Mouse (Mus musculus): Measurements from ENCODE around the gene Mrc2. TPM values are rescaled to one million over a fixed set of nuclear protein-coding genes. Genes with fewer than 3 reads are reported as not detected.
A peak's percentile ranks its signal among the peaks of the same experiment; 100 is the strongest.

The Mrc2 gene
- polyA plus RNA-seq, 1 experiment from 2014 or later = 9.5 TPM

DNA sequence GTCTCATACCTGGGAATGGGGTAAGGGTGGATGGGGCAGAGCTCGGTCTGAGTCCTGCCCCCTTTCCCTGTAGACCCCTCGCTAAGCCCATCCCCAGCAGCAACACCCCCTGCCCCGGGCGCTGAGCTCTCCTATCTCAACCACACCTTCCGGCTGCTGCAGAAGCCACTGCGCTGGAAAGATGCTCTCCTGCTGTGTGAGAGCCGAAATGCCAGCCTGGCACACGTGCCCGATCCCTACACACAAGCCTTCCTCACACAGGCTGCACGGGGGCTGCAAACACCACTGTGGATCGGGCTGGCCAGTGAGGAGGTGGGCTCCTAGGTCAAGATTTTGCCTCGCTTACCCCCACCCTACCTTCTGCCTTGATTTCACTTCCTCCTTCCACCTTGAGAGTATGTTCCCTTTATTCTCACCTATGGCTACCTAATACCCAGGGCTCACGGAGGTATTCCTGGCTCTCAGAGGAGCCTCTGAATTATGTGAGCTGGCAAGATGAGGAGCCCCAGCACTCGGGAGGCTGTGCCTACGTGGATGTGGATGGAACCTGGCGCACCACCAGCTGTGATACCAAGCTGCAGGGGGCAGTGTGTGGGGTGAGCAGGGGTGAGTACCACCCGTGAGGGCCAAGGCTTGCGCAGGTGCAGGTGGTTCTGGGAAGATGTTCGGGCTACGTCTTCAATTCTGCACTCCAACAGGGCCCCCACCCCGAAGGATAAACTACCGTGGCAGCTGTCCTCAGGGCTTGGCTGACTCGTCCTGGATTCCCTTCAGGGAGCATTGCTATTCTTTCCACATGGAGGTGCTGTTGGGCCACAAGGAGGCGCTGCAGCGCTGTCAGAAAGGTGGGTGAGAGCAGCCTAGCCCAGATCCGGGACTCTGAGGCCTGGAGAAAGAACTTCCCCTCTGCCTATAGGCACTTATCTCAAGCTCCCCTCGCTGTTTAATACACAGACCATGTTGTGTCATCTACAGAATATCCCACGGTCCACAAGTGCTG is 55.0 kb downstream of the Mrc2 start:
- no peak overlapping the region for H3K4me2 ChIP-seq (ENCODE audit: low read depth, low read length)
- DNase-seq (ENCODE audit: low spot score) = peak; percentile 82
- H3K4me3 ChIP-seq (ENCODE audit: low read depth, low read length) = no peak overlapping the region
- no peak overlapping the region for H3K27ac ChIP-seq (replicated peaks; ENCODE audit: low read depth, low read length)
- H3K9ac ChIP-seq (replicated peaks; ENCODE audit: low read length) = no peak overlapping the region
- peak; percentile 34 for ATAC-seq (replicated peaks; ENCODE audit: insufficient number of reproducible peaks, low FRiP score, low TSS enrichment, low read depth)
- no peaks in the 10 kb centered on the region; the same call in none of the 2 replicates for H3K36me3 ChIP-seq (replicated peaks; ENCODE audit: control insufficient read depth, insufficient read depth, low read depth, low read length)
- 65% methylated on average over 28 of the region's 28 CpGs for WGBS
- H3K27me3 ChIP-seq (ENCODE audit: control insufficient read depth, insufficient read depth, low read length) = no peaks in the 10 kb centered on the region
- no peaks in the 10 kb centered on the region for H3K9me3 ChIP-seq (replicated peaks; ENCODE audit: control insufficient read depth, low read length)
- H3K4me1 ChIP-seq (ENCODE audit: control insufficient read depth, insufficient read depth, low read length) = no peaks in the 10 kb centered on the region

DNA sequence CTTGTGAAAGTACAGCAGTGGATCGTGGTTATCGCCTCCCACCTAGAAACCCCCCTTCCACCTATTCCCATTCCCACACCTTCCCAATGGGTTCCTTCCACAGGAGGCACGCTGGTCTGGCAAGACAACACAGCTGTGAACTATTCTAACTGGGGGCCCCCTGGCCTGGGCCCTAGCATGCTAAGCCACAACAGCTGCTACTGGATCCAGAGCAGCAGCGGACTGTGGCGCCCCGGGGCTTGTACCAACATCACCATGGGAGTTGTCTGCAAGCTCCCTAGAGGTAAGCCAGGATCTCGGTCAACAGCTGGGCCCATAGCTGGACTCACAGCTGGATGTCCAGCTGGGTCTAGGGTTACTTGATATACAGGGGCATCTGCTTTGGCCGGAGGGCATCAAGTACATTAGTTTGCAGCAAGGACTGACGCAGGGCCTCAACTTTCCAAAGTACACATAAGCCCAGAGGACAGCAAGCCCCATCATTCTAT is 56.1 kb downstream of the Mrc2 start:
- H3K9ac ChIP-seq (replicated peaks; ENCODE audit: low read length) = no peak overlapping the region
- no peak overlapping the region for H3K4me3 ChIP-seq (ENCODE audit: low read depth, low read length)
- H3K4me1 ChIP-seq (ENCODE audit: control insufficient read depth, insufficient read depth, low read length) = no peaks in the 10 kb centered on the region
- ATAC-seq (replicated peaks; ENCODE audit: insufficient number of reproducible peaks, low FRiP score, low TSS enrichment, low read depth) (no peak), DNase-seq (ENCODE audit: low spot score) (no peak)
- H3K9me3 ChIP-seq (replicated peaks; ENCODE audit: control insufficient read depth, low read length) = no peaks in the 10 kb centered on the region
- no peak overlapping the region for H3K27ac ChIP-seq (replicated peaks; ENCODE audit: low read depth, low read length)
- H3K4me2 ChIP-seq (ENCODE audit: low read depth, low read length) = no peak overlapping the region
- H3K27me3 ChIP-seq (ENCODE audit: control insufficient read depth, insufficient read depth, low read length) = no peaks in the 10 kb centered on the region
- no peaks in the 10 kb centered on the region; the same call in none of the 2 replicates for H3K36me3 ChIP-seq (replicated peaks; ENCODE audit: control insufficient read depth, insufficient read depth, low read depth, low read length)
- 89% methylated on average over 9 of the region's 9 CpGs for WGBS

DNA sequence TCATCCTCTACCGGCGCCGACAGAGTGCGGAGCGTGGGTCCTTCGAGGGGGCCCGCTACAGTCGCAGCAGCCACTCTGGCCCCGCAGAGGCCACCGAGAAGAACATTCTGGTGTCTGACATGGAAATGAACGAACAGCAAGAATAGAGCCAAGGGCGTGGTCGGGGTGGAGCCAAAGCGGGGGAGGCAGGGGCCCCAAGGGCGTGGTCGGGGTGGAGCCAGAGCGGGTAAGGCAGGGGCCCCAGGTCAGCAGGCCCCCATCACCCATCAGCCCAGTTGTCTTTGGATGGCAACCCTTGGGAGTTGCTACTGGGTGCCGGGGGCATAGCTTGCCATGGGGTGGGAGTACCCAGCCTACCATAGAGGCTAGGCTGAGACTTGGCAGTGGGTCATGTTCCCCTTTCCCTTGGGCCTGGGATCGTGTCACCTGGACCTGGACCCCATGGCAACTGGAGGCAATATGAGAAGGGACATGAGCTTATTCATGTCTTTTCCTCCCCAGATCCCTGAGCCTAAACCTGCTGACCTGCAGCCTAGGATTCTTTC is 57.4 kb downstream of the Mrc2 start:
- WGBS = 93% methylated on average over 19 of the region's 19 CpGs
- H3K27ac ChIP-seq (replicated peaks; ENCODE audit: low read depth, low read length) = no peak overlapping the region

DNA sequence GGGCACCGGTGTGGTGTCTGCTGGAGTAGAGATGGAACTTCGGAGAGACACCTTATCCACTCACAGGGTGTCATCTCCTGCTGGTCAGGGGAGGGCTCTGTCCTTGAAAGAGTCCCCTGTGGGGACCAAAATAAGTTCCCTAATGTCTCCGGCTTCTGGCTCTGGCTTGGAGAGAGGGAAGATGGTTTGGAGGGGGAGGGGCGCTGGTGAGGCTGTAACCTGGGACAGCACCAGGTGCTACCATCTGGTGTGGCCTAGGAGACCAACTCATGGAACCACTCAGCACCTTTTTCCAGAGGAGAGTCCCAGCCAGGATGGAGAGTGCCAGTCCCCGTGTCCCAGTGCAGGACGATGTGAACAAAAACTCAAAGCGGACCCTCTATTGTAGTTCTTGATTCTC is 58.2 kb downstream of the Mrc2 start:
- ATAC-seq (replicated peaks; ENCODE audit: insufficient number of reproducible peaks, low FRiP score, low TSS enrichment, low read depth) (no peak), DNase-seq (ENCODE audit: low spot score) (no peak)
- H3K27ac ChIP-seq (replicated peaks; ENCODE audit: low read depth, low read length) = no peak overlapping the region
- H3K4me3 ChIP-seq (ENCODE audit: low read depth, low read length) = no peak overlapping the region
- H3K9ac ChIP-seq (replicated peaks; ENCODE audit: low read length) = no peak overlapping the region
- no peaks in the 10 kb centered on the region for H3K9me3 ChIP-seq (replicated peaks; ENCODE audit: control insufficient read depth, low read length)
- WGBS = 90% methylated on average over 7 of the region's 7 CpGs
- H3K36me3 ChIP-seq (replicated peaks; ENCODE audit: control insufficient read depth, insufficient read depth, low read depth, low read length) = no peaks in the 10 kb centered on the region; the same call in none of the 2 replicates
- no peaks in the 10 kb centered on the region for H3K4me1 ChIP-seq (ENCODE audit: control insufficient read depth, insufficient read depth, low read length)
- no peak overlapping the region for H3K4me2 ChIP-seq (ENCODE audit: low read depth, low read length)
- H3K27me3 ChIP-seq (ENCODE audit: control insufficient read depth, insufficient read depth, low read length) = no peaks in the 10 kb centered on the region

More for the DNA sequence above, 57.4 kb downstream of the Mrc2 start:
- H3K9me3 ChIP-seq (replicated peaks; ENCODE audit: control insufficient read depth, low read length) = no peaks in the 10 kb centered on the region
- DNase-seq (ENCODE audit: low spot score) (no peak), ATAC-seq (replicated peaks; ENCODE audit: insufficient number of reproducible peaks, low FRiP score, low TSS enrichment, low read depth) (no peak)
- no peaks in the 10 kb centered on the region for H3K4me1 ChIP-seq (ENCODE audit: control insufficient read depth, insufficient read depth, low read length)
- no peak overlapping the region for H3K4me3 ChIP-seq (ENCODE audit: low read depth, low read length)
- no peak overlapping the region for H3K4me2 ChIP-seq (ENCODE audit: low read depth, low read length)
- H3K36me3 ChIP-seq (replicated peaks; ENCODE audit: control insufficient read depth, insufficient read depth, low read depth, low read length) = no peaks in the 10 kb centered on the region; the same call in none of the 2 replicates
- H3K9ac ChIP-seq (replicated peaks; ENCODE audit: low read length) = no peak overlapping the region
- H3K27me3 ChIP-seq (ENCODE audit: control insufficient read depth, insufficient read depth, low read length) = no peaks in the 10 kb centered on the region

DNA sequence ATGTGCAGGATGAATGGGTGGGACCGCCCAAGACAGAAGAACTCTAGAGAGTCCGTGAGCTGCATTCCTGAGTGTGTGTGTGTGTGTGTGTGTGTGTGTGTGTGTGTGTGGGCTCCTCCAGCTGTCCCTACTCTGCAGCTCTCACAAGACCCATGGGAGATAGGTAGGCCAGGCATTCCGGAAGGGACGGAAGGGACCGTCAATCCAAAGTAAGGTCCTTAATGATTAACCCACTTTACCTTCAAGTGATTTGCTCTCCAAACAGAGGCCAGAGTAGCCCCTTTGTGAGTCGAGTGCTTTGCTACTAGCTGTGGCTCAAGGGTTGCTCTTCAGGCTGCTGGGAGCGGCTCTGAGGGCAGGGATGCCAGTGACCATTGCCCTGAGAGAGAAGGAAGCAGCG is 59.7 kb downstream of the Mrc2 start:
- H3K27ac ChIP-seq (replicated peaks; ENCODE audit: low read depth, low read length) = no peak overlapping the region
- no peak overlapping the region for H3K4me3 ChIP-seq (ENCODE audit: low read depth, low read length)
- no peak overlapping the region for H3K9ac ChIP-seq (replicated peaks; ENCODE audit: low read length)
- H3K36me3 ChIP-seq (replicated peaks; ENCODE audit: control insufficient read depth, insufficient read depth, low read depth, low read length) = no peaks in the 10 kb centered on the region; the same call in none of the 2 replicates
- no peaks in the 10 kb centered on the region for H3K27me3 ChIP-seq (ENCODE audit: control insufficient read depth, insufficient read depth, low read length)
- WGBS = 72% methylated on average over 8 of the region's 8 CpGs
- H3K4me2 ChIP-seq (ENCODE audit: low read depth, low read length) = no peak overlapping the region
- no peak for ATAC-seq (replicated peaks; ENCODE audit: insufficient number of reproducible peaks, low FRiP score, low TSS enrichment, low read depth)
- H3K9me3 ChIP-seq (replicated peaks; ENCODE audit: control insufficient read depth, low read length) = no peaks in the 10 kb centered on the region
- no peak for DNase-seq (ENCODE audit: low spot score)
- no peaks in the 10 kb centered on the region for H3K4me1 ChIP-seq (ENCODE audit: control insufficient read depth, insufficient read depth, low read length)

DNA sequence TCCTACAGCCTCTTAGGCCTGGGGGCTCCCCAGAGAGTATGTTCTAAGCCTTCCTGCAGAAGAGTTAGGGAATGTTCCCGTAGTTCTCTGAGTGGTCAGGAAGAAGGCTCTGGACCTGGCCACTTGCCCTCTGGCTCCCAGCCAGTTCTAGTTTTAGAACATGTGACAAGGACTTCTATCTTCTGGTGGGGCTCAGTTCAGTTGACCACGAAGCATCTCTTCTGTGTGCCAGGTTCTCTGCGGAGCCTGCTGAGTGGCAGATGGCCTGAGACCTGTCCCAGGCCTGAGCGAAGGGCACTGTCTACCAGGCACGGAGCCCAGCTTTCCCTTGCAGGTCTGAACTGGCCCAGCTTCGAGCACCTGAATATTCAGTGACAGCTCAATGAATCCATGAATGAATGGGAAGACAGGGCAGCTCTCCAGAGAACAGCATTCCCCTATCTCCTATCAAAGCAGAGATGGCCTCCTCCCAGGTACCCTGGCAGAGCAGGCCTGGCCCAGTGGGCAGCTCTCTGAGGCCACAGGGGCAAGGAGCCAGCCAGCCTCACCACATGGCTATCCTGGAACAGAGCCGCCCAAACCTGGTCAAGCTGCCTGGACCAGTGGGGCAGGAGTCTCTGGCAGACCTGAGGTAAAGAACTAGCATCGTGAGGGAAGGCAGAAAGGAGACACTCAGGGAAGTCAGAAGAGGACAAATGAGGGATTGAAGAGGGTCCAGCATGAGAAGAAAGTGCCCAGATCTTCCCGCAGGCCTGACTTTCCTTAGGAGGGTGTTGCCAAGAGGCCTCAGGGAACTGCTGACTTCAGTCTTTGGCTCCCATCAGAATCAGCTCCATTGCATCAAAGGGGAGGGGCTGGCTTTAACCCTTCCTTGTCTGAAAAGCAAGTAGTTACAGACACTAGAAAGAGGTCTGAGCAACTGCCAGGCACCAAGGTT is 60.8 kb downstream of the Mrc2 start:
- ATAC-seq (replicated peaks; ENCODE audit: insufficient number of reproducible peaks, low FRiP score, low TSS enrichment, low read depth) = no peak

DNA sequence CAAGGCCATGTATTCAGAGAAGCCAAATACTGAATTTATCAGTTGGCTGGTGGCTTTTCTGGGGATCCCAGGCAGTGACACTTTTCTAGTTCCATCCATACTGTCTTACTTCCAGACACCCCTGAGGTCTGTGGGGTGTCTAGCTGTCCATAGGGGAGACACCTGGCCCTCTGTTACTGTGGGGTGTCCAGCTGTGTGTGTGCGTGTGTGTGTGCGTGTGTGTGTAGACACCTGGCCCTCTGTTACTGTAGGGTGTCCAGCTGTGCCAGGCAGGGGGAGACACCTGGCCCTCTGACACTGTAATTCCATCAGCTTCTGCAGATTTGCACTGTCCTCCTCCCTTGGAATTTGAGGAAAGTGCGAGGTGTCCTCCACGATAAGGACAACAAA is 61.4 kb downstream of the Mrc2 start:
- Histone ChIP-seq H3K4me1 (ENCODE audit: control insufficient read depth, insufficient read depth, low read length) (no peaks in the 10 kb centered on the region), H3K27ac (replicated peaks; ENCODE audit: low read depth, low read length) (no peak overlapping the region), H3K36me3 (replicated peaks; ENCODE audit: control insufficient read depth, insufficient read depth, low read depth, low read length) (no peaks in the 10 kb centered on the region), H3K4me2 (ENCODE audit: low read depth, low read length) (no peak overlapping the region), H3K9ac (replicated peaks; ENCODE audit: low read length) (no peak overlapping the region), H3K4me3 (ENCODE audit: low read depth, low read length) (no peak overlapping the region), H3K9me3 (replicated peaks; ENCODE audit: control insufficient read depth, low read length) (no peaks in the 10 kb centered on the region), H3K27me3 (ENCODE audit: control insufficient read depth, insufficient read depth, low read length) (no peaks in the 10 kb centered on the region)
- WGBS = 89% methylated on average over 4 of the region's 4 CpGs
- ATAC-seq (replicated peaks; ENCODE audit: insufficient number of reproducible peaks, low FRiP score, low TSS enrichment, low read depth) (no peak), DNase-seq (ENCODE audit: low spot score) (no peak)

More for the DNA sequence above, 60.8 kb downstream of the Mrc2 start:
- 60% methylated on average over 9 of the region's 9 CpGs for WGBS
- Histone ChIP-seq H3K4me3 (ENCODE audit: low read depth, low read length) (no peak overlapping the region), H3K27me3 (ENCODE audit: control insufficient read depth, insufficient read depth, low read length) (no peaks in the 10 kb centered on the region), H3K9me3 (replicated peaks; ENCODE audit: control insufficient read depth, low read length) (no peaks in the 10 kb centered on the region), H3K36me3 (replicated peaks; ENCODE audit: control insufficient read depth, insufficient read depth, low read depth, low read length) (no peaks in the 10 kb centered on the region; the same call in 1 of the 2 replicates), H3K4me1 (ENCODE audit: control insufficient read depth, insufficient read depth, low read length) (no peaks in the 10 kb centered on the region), H3K4me2 (ENCODE audit: low read depth, low read length) (no peak overlapping the region), H3K27ac (replicated peaks; ENCODE audit: low read depth, low read length) (no peak overlapping the region), H3K9ac (replicated peaks; ENCODE audit: low read length) (no peak overlapping the region)
- DNase-seq (ENCODE audit: low spot score) = peak; percentile 26

Data from embryonic facial prominence, embryonic 11.5 days (tissue).